Mouse (Mus musculus): ENCODE results near the gene Zdhhc19. TPM values are rescaled to one million over a fixed set of nuclear protein-coding genes. Genes with fewer than 3 reads are reported as not detected.

The Zdhhc19 gene
- total and polyA plus RNA-seq, 2 experiments from 2014 or later = not detected

- WGBS = under 1% methylated on average over 14 of the region's 14 CpGs
- Histone ChIP-seq H3K27ac (ENCODE audit: low read depth, low read length) (peak overlapping the region; percentile 93), H3K9me3 (ENCODE audit: low read length) (no peaks in the 10 kb centered on the region), H3K4me3 (ENCODE audit: low read depth, low read length) (peak overlapping the region; percentile 87), H3K4me1 (ENCODE audit: insufficient read depth) (peaks cover 9% of the 10 kb centered on the region; the same call in 1 of the 2 replicates), H3K4me2 (ENCODE audit: low read depth) (peak overlapping the region; percentile 62), H3K9ac (peak overlapping the region; percentile 82), H3K27me3 (ENCODE audit: insufficient read depth, low read length) (no peaks in the 10 kb centered on the region), H3K36me3 (ENCODE audit: insufficient read depth) (no peaks in the 10 kb centered on the region)
- ATAC-seq = no peak
- DNase-seq = peak; percentile 59
- no peak for TF ChIP-seq CTCF (IDR thresholded peaks at IDR 0.05; ENCODE audit: low read depth)
Measured at GRCm38 (mm10) chr16:32609401-32609779, 113.3 kb downstream of the Zdhhc19 start.

- WGBS = 73% methylated on average over 5 of the region's 5 CpGs
- Histone ChIP-seq H3K9me3 (ENCODE audit: low read length) (no peaks in the 10 kb centered on the region), H3K9ac (no peak overlapping the region), H3K27me3 (ENCODE audit: insufficient read depth, low read length) (no peaks in the 10 kb centered on the region), H3K4me2 (ENCODE audit: low read depth) (peak overlapping the region; percentile 62), H3K36me3 (ENCODE audit: insufficient read depth) (peaks cover 7% of the 10 kb centered on the region; the same call in 1 of the 2 replicates), H3K4me3 (ENCODE audit: low read depth, low read length) (peak overlapping the region; percentile 87), H3K4me1 (ENCODE audit: insufficient read depth) (peaks cover 9% of the 10 kb centered on the region; the same call in 1 of the 2 replicates), H3K27ac (ENCODE audit: low read depth, low read length) (no peak overlapping the region)
- TF ChIP-seq CTCF (IDR thresholded peaks at IDR 0.05; ENCODE audit: low read depth) = no peak
- no peak for ATAC-seq
- DNase-seq = no peak
Measured at GRCm38 (mm10) chr16:32610460-32611255, 114.6 kb downstream of the Zdhhc19 start.

Other genes starting within 250 kb of the Zdhhc19 start
- 45.2 and 51.0 TPM in 2 replicates for gene Fbxo45, start 249.1 kb upstream of the Zdhhc19 start, total RNA-seq (2014; rRNA removed)
- 13.5 and 16.7 TPM in 2 replicates for gene Fbxo45, start 249.1 kb upstream of the Zdhhc19 start, polyA plus RNA-seq (2015; fragmentation: Nextera tagmentation; extraction: Ambion mirVana)
- 18.0 and 21.2 TPM in 2 replicates for gene Wdr53, start 249.0 kb upstream of the Zdhhc19 start, total RNA-seq (2014; rRNA removed)
- gene Wdr53, start 249.0 kb upstream of the Zdhhc19 start, polyA plus RNA-seq (2015; fragmentation: Nextera tagmentation; extraction: Ambion mirVana) = 11.5 and 12.8 TPM in 2 replicates
- not detected in 2 replicates for gene Smco1, start 224.8 kb upstream of the Zdhhc19 start, total RNA-seq (2014; rRNA removed)
- not detected in 2 replicates for gene Smco1, start 224.8 kb upstream of the Zdhhc19 start, polyA plus RNA-seq (2015; fragmentation: Nextera tagmentation; extraction: Ambion mirVana)
- gene Rnf168, start 218.8 kb upstream of the Zdhhc19 start, total RNA-seq (2014; rRNA removed) = 38.6 and 39.1 TPM in 2 replicates
- gene Rnf168, start 218.8 kb upstream of the Zdhhc19 start, polyA plus RNA-seq (2015; fragmentation: Nextera tagmentation; extraction: Ambion mirVana) = 18.6 and 26.1 TPM in 2 replicates
- gene Ubxn7, start 164.0 kb upstream of the Zdhhc19 start, total RNA-seq (2014; rRNA removed) = 35.9 and 42.5 TPM in 2 replicates
- gene Ubxn7, start 164.0 kb upstream of the Zdhhc19 start, polyA plus RNA-seq (2015; fragmentation: Nextera tagmentation; extraction: Ambion mirVana) = 6.6 and 10.5 TPM in 2 replicates
- gene Tm4sf19, start 95.8 kb upstream of the Zdhhc19 start, total RNA-seq (2014; rRNA removed) = 0.48 TPM in 1 of 2 replicates, not detected in the other
- gene Tm4sf19, start 95.8 kb upstream of the Zdhhc19 start, polyA plus RNA-seq (2015; fragmentation: Nextera tagmentation; extraction: Ambion mirVana) = not detected in 2 replicates
- 20.5 and 21.8 TPM in 2 replicates for gene Tctex1d2, start 76.6 kb upstream of the Zdhhc19 start, total RNA-seq (2014; rRNA removed)
- 58.2 and 63.2 TPM in 2 replicates for gene Tctex1d2, start 76.6 kb upstream of the Zdhhc19 start, polyA plus RNA-seq (2015; fragmentation: Nextera tagmentation; extraction: Ambion mirVana)
- 38.4 and 47.6 TPM in 2 replicates for gene Pcyt1a, start 65.3 kb upstream of the Zdhhc19 start, total RNA-seq (2014; rRNA removed)
- 44.6 and 47.6 TPM in 2 replicates for gene Pcyt1a, start 65.3 kb upstream of the Zdhhc19 start, polyA plus RNA-seq (2015; fragmentation: Nextera tagmentation; extraction: Ambion mirVana)
- not detected in 2 replicates for gene Slc51a, start 8.4 kb upstream of the Zdhhc19 start, total RNA-seq (2014; rRNA removed)
- gene Slc51a, start 8.4 kb upstream of the Zdhhc19 start, polyA plus RNA-seq (2015; fragmentation: Nextera tagmentation; extraction: Ambion mirVana) = 0.13 and 0.25 TPM in 2 replicates
- gene Tfrc, start 112.7 kb downstream of the Zdhhc19 start, total RNA-seq (2014; rRNA removed) = 70.3 and 112 TPM in 2 replicates
- gene Tfrc, start 112.7 kb downstream of the Zdhhc19 start, polyA plus RNA-seq (2015; fragmentation: Nextera tagmentation; extraction: Ambion mirVana) = 34.8 and 35.3 TPM in 2 replicates
- gene Tnk2, start 147.6 kb downstream of the Zdhhc19 start, total RNA-seq (2014; rRNA removed) = 48.4 and 55.3 TPM in 2 replicates
- gene Tnk2, start 147.6 kb downstream of the Zdhhc19 start, polyA plus RNA-seq (2015; fragmentation: Nextera tagmentation; extraction: Ambion mirVana) = 10.3 and 13.2 TPM in 2 replicates
- gene Muc4, start 239.6 kb downstream of the Zdhhc19 start, total RNA-seq (2014; rRNA removed) = not detected in 2 replicates
- gene Muc4, start 239.6 kb downstream of the Zdhhc19 start, polyA plus RNA-seq (2015; fragmentation: Nextera tagmentation; extraction: Ambion mirVana) = not detected in 2 replicates